Mouse (Mus musculus): Measurements from ENCODE around the gene Amotl1. TPM values are rescaled to one million over a fixed set of nuclear protein-coding genes. Genes with fewer than 3 reads are reported as not detected.
A peak's percentile ranks its signal among the peaks of the same experiment; 100 is the strongest.

Amotl1 gene
- polyA plus RNA-seq, 1 experiment from 2014 or later = 9.9 TPM

DNA sequence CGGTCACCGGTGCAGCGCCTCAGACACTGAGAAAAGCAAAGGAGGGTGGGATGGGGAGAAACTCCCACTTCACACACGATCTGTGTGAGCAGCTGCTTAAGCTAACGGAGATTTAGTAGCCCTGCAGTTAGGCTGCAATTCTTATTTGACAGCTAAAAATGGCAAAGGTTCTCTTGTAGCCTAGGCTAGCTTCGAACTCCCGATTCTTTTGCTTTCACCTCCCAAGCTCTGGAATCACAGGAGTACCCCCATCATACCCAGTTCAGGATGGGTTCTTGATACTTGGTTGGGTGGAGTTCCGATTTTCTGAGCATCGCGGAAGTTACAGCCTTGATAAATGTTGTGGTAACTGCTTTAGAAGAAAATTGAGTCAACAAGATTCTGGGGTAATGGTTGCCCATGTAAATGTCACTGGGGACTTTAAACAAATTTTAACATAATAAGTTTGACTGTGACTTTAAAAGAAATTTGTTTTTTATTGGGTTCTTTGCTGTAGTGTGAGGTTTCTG is 143.9 kb downstream of the Amotl1 start:
- WGBS = 5% methylated on average over 10 of the region's 10 CpGs
- DNase-seq (ENCODE audit: low spot score) (no peak), ATAC-seq (no peak)
- Histone ChIP-seq H3K36me3 (ENCODE audit: control insufficient read depth, insufficient read depth, low read length) (peaks cover 38% of the 10 kb centered on the region), H3K4me1 (ENCODE audit: control insufficient read depth, insufficient read depth, low read length) (peaks cover 7% of the 10 kb centered on the region; the same call in 1 of the 2 replicates), H3K9ac (ENCODE audit: low read length) (peak overlapping the region; percentile 89), H3K9me3 (replicated peaks; ENCODE audit: control insufficient read depth, low read length) (no peaks in the 10 kb centered on the region), H3K4me2 (ENCODE audit: low read length) (peak overlapping the region; percentile 69), H3K27ac (ENCODE audit: low read depth, low read length) (peak overlapping the region; percentile 69; the same call in 1 of the 2 replicates), H3K27me3 (replicated peaks; ENCODE audit: control insufficient read depth, insufficient read depth, low read length) (no peaks in the 10 kb centered on the region), H3K4me3 (ENCODE audit: low read depth, low read length) (peak overlapping the region; percentile 82)

DNA sequence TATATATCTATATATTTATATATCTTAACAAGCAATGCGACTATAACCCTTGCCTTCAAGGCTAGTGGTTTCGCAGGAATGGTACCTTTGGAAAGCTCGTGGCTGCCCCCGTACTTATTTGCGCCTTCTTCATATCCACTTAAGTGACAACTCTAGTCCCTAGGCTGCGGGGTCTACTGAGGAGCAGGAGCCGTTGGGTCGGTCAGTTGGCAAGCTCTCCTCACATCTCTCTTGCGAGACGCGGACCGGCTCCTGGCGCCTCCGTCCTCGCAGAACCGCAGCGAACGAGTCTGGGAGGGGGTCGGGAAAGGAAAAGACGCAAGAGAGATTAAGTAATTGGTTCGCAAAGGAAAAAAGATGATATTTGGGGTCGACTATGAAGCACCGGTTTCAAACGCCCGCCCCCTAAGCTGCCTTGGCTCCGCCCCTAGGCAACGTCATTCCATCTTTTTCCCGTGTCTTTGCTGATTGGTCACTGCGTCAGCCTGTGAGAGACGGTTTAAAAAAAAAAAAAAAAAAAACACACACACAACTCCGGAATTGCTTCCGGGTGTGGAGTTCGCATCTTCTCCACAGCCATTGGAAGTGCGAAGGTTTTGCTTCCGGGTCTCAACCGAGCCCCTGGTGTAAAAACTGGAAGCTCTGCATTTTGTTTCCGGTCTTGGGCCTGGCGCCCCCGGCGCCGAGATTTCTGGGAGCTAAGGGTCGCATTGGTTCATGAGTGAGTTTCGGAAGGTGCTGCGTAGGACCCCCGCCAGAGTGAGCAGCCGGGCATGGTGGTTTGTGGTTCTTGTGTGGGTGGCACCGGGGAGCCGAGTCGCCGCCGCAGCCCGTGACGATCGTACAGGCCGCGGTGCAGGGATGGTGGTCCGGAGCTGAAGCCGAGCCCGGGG is 144.6 kb downstream of the Amotl1 start, which contains the start of the genes Kdm4d and Cwc15:
Gene Kdm4d (minus strand): TSS at position 460 of the 893 bp plus-strand sequence.
Gene Cwc15 (plus strand): TSS at position 595 of the 893 bp plus-strand sequence.
- Histone ChIP-seq H3K4me2 (ENCODE audit: low read length) (peak within 1 kb of the TSS; percentile 70), H3K9ac (ENCODE audit: low read length) (peak within 1 kb of the TSS; percentile 89), H3K4me3 (ENCODE audit: low read depth, low read length) (peak within 1 kb of the TSS; percentile 82), H3K27ac (ENCODE audit: low read depth, low read length) (peak within 1 kb of the TSS; percentile 69; the same call in 1 of the 2 replicates), H3K9me3 (replicated peaks; ENCODE audit: control insufficient read depth, low read length) (no peaks in the 10 kb centered on the region), H3K4me1 (ENCODE audit: control insufficient read depth, insufficient read depth, low read length) (peaks cover 7% of the 10 kb centered on the region; the same call in 1 of the 2 replicates), H3K27me3 (replicated peaks; ENCODE audit: control insufficient read depth, insufficient read depth, low read length) (no peaks in the 10 kb centered on the region), H3K36me3 (ENCODE audit: control insufficient read depth, insufficient read depth, low read length) (peaks cover 31% of the 10 kb centered on the region)
- peak; percentile 98 for ATAC-seq
- DNase-seq (ENCODE audit: low spot score) = peak; percentile 100
- under 1% methylated on average over 59 of the region's 59 CpGs for WGBS

DNA sequence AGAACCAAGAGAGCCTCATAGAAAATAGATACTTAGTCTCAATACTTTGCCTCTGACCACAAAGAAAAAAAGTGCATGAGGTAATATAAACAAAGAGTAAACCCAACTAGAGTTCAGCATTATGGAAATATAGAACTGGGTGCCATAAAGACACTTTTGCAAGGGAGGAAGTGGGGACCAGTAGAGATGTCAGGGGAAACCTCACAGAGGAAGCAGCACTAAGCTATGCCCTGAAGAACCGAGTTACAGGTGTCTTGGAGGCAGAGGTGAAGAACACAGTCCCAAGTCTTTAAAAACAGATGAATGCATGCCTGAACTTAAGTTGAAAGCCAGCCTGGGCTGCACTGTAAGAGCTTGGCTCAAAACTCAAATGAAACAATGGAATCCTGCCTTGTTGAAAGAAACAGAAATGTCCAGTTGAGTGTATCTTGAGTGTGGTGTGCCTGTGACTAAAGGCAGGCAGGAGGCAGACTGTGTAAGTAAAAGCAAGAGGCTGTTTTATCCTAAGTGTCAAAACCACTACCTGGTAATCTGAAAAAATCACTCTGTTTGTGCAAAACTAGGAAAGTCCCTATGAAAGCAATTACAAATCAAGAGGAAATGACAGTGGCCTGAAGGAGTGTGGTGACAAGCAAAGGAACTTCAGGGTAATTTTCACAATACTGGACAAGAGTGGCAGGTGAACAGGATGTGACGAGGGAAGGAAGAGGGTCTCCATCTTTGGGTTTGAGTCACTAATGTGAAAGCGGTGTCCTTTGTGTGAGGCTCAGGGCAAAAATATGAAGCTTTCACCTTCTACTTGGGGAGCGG is 145.8 kb downstream of the Amotl1 start:
- Histone ChIP-seq H3K27ac (ENCODE audit: low read depth, low read length) (no peak overlapping the region), H3K4me3 (ENCODE audit: low read depth, low read length) (peak overlapping the region; percentile 82; the same call in 1 of the 2 replicates), H3K9ac (ENCODE audit: low read length) (peak overlapping the region; percentile 74), H3K9me3 (replicated peaks; ENCODE audit: control insufficient read depth, low read length) (no peaks in the 10 kb centered on the region), H3K36me3 (ENCODE audit: control insufficient read depth, insufficient read depth, low read length) (peaks cover 20% of the 10 kb centered on the region), H3K4me1 (ENCODE audit: control insufficient read depth, insufficient read depth, low read length) (peaks cover 7% of the 10 kb centered on the region; the same call in 1 of the 2 replicates), H3K4me2 (ENCODE audit: low read length) (peak overlapping the region; percentile 70), H3K27me3 (replicated peaks; ENCODE audit: control insufficient read depth, insufficient read depth, low read length) (no peaks in the 10 kb centered on the region)
- no peak for DNase-seq (ENCODE audit: low spot score)
- 77% methylated on average over 4 of the region's 4 CpGs for WGBS
- ATAC-seq = no peak

Other genes with a start within 250 kb of the Amotl1 start
- 0.36 and 0.38 TPM in 2 replicates for gene Kdm4d, start 144.6 kb downstream of the Amotl1 start, polyA plus RNA-seq (2014; fragmentation: Nextera tagmentation; extraction: Ambion mirVana)
- 175 and 186 TPM in 2 replicates for gene Cwc15, start 144.4 kb downstream of the Amotl1 start, polyA plus RNA-seq (2014; fragmentation: Nextera tagmentation; extraction: Ambion mirVana)
- gene Piwil4, start 95.7 kb upstream of the Amotl1 start, polyA plus RNA-seq (2014; fragmentation: Nextera tagmentation; extraction: Ambion mirVana) = 0.10 and 0.17 TPM in 2 replicates
- 0.36 and 0.58 TPM in 2 replicates for gene Fut4, start 107.3 kb upstream of the Amotl1 start, polyA plus RNA-seq (2014; fragmentation: Nextera tagmentation; extraction: Ambion mirVana)
- gene 1700012B09Rik, start 126.0 kb upstream of the Amotl1 start, polyA plus RNA-seq (2014; fragmentation: Nextera tagmentation; extraction: Ambion mirVana) = 3.2 and 4.5 TPM in 2 replicates
- gene Mre11a, start 139.6 kb upstream of the Amotl1 start, polyA plus RNA-seq (2014; fragmentation: Nextera tagmentation; extraction: Ambion mirVana) = 12.3 and 14.1 TPM in 2 replicates
- 47.6 and 48.6 TPM in 2 replicates for gene Ankrd49, start 139.8 kb upstream of the Amotl1 start, polyA plus RNA-seq (2014; fragmentation: Nextera tagmentation; extraction: Ambion mirVana)
- 0.72 and 1.7 TPM in 2 replicates for gene Gpr83, start 215.2 kb upstream of the Amotl1 start, polyA plus RNA-seq (2014; fragmentation: Nextera tagmentation; extraction: Ambion mirVana)

Measured in forebrain, embryonic 14.5 days (tissue).